ENCODE assay signal across 8 mouse cellular contexts in the genomic region with DNA sequence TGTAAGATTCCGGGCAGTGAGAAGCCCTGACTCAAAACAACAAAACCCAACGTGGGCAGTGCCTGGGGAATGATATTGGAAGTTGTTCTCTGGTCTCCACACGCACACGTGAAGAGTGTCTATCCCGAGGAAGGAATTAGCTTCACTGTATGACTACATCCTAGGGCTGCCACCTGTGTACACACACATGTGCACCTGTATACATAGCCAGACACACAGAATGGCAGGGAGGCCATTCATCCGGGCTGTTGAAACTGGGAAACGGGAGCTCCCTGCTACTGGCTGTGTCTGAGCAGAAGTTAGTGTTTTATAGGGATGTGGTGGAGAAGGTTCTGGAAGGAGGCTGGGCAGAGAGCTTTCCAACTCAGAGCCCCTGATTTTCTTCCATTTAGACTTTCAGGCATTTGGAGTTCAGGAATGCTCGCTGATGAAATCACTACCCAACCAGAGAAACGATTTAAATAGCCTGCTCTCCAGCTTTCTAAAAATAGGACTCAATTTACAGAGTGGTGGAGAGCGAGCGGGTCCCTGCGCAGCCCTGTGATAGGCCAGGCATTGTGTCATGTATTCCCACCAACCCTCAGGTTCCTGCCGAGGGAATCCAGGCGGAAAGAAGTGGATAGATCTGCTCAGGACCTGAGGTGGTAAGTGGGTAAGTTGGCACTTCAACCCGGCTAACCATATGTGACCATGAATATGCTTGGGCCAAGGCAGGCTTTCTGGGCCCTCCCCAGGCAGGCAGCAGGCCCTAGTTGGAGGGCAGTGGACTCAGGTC. TPM values are rescaled to one million over a fixed set of nuclear protein-coding genes. Genes with fewer than 3 reads are reported as not detected.
DNase-seq lines count a peak whose midpoint lies in the region; ATAC-seq and TF ChIP-seq lines count a peak whose summit lies in the region.

No protein-coding gene starts in this region.

- 76% methylated on average over 15 of the region's 15 CpGs for WGBS in forebrain, postnatal 0 days
- 80% methylated on average over 15 of the region's 15 CpGs for whole genome bisulfite sequencing in forebrain, embryonic 16.5 days
- 47% methylated on average over 15 of the region's 15 CpGs for WGBS in heart, embryonic 12.5 days
- WGBS in limb, embryonic 14.5 days: 61% methylated on average over 15 of the region's 15 CpGs
- 86% methylated on average over 15 of the region's 15 CpGs for WGBS in forebrain, embryonic 13.5 days

- no peaks in the 10 kb centered on the region for H3K27me3 ChIP-seq in forebrain, postnatal 0 days (ENCODE audit: insufficient read depth, low read length)
- H3K27me3 ChIP-seq in forebrain, embryonic 16.5 days (replicated peaks; ENCODE audit: control insufficient read depth, insufficient read depth, low read length): no peaks in the 10 kb centered on the region
- no peaks in the 10 kb centered on the region for H3K27me3 ChIP-seq in heart, embryonic 12.5 days (replicated peaks)
- H3K27me3 ChIP-seq in limb, embryonic 14.5 days (ENCODE audit: control insufficient read depth, insufficient read depth, low read length): no peaks in the 10 kb centered on the region
- no peaks in the 10 kb centered on the region for H3K27me3 ChIP-seq in forebrain, embryonic 13.5 days

- H3K4me3 ChIP-seq in forebrain, postnatal 0 days (ENCODE audit: low read depth, low read length): no peak overlapping the region
- no peak overlapping the region for H3K4me3 ChIP-seq in forebrain, embryonic 16.5 days (replicated peaks; ENCODE audit: low read length)
- H3K4me3 ChIP-seq in heart, embryonic 12.5 days: no peak overlapping the region
- no peak overlapping the region for H3K4me3 ChIP-seq in limb, embryonic 14.5 days (replicated peaks; ENCODE audit: low read length)
- no peak overlapping the region for H3K4me3 ChIP-seq in forebrain, embryonic 13.5 days

- no peaks in the 10 kb centered on the region for H3K36me3 ChIP-seq in forebrain, postnatal 0 days (ENCODE audit: insufficient read depth)
- no peaks in the 10 kb centered on the region for H3K36me3 ChIP-seq in forebrain, embryonic 16.5 days (ENCODE audit: control insufficient read depth, insufficient read depth)
- no peaks in the 10 kb centered on the region for H3K36me3 ChIP-seq in heart, embryonic 12.5 days
- H3K36me3 ChIP-seq in limb, embryonic 14.5 days (ENCODE audit: control insufficient read depth, insufficient read depth, low read length): no peaks in the 10 kb centered on the region
- no peaks in the 10 kb centered on the region for H3K36me3 ChIP-seq in forebrain, embryonic 13.5 days (ENCODE audit: poor library complexity, severe bottlenecking)

- no peak overlapping the region for H3K4me2 ChIP-seq in forebrain, postnatal 0 days (ENCODE audit: low read depth)
- no peak overlapping the region for H3K4me2 ChIP-seq in forebrain, embryonic 16.5 days (ENCODE audit: low read length)
- peak overlapping the region; percentile 36 for H3K4me2 ChIP-seq in heart, embryonic 12.5 days
- no peak overlapping the region for H3K4me2 ChIP-seq in limb, embryonic 14.5 days (replicated peaks; ENCODE audit: low read depth, low read length, severe bottlenecking)
- H3K4me2 ChIP-seq in forebrain, embryonic 13.5 days: no peak overlapping the region

- no peaks in the 10 kb centered on the region for H3K4me1 ChIP-seq in forebrain, postnatal 0 days (ENCODE audit: insufficient read depth)
- H3K4me1 ChIP-seq in forebrain, embryonic 16.5 days (replicated peaks; ENCODE audit: control insufficient read depth, insufficient read depth, low read length): no peaks in the 10 kb centered on the region
- H3K4me1 ChIP-seq in heart, embryonic 12.5 days (replicated peaks): peaks cover 27% of the 10 kb centered on the region
- H3K4me1 ChIP-seq in limb, embryonic 14.5 days (ENCODE audit: control insufficient read depth, insufficient read depth, low read length): peaks cover 20% of the 10 kb centered on the region
- H3K4me1 ChIP-seq in forebrain, embryonic 13.5 days: no peaks in the 10 kb centered on the region

- no peak for TF ChIP-seq POLR2A in limb, embryonic 14.5 days (IDR thresholded peaks at IDR 0.05; ENCODE audit: borderline replicate concordance, extremely low read depth, insufficient read depth, insufficient read length)

- H3K9me3 ChIP-seq in forebrain, postnatal 0 days (ENCODE audit: low read length): no peaks in the 10 kb centered on the region
- H3K9me3 ChIP-seq in forebrain, embryonic 16.5 days (ENCODE audit: control insufficient read depth, low read length): peaks cover 3% of the 10 kb centered on the region
- H3K9me3 ChIP-seq in heart, embryonic 12.5 days (replicated peaks): peaks cover 3% of the 10 kb centered on the region; the same call in 1 of the 2 replicates
- no peaks in the 10 kb centered on the region for H3K9me3 ChIP-seq in limb, embryonic 14.5 days (ENCODE audit: control insufficient read depth, low read length)
- H3K9me3 ChIP-seq in forebrain, embryonic 13.5 days (replicated peaks): no peaks in the 10 kb centered on the region

- peak; percentile 86 for ATAC-seq in forebrain, postnatal 0 days
- no peak for ATAC-seq in forebrain, embryonic 16.5 days
- ATAC-seq in heart, embryonic 12.5 days (ENCODE audit: insufficient number of reproducible peaks, low FRiP score): peak; percentile 77
- peak; percentile 77 for ATAC-seq in limb, embryonic 14.5 days (ENCODE audit: low FRiP score, low read depth)
- ATAC-seq in forebrain, embryonic 13.5 days: no peak

- H3K9ac ChIP-seq in forebrain, postnatal 0 days: no peak overlapping the region
- H3K9ac ChIP-seq in forebrain, embryonic 16.5 days (replicated peaks; ENCODE audit: low read depth, low read length): no peak overlapping the region
- H3K9ac ChIP-seq in heart, embryonic 12.5 days: peak overlapping the region; percentile 57
- H3K9ac ChIP-seq in limb, embryonic 14.5 days (ENCODE audit: low read depth, low read length, severe bottlenecking): no peak overlapping the region
- no peak overlapping the region for H3K9ac ChIP-seq in forebrain, embryonic 13.5 days

- no peak for TF ChIP-seq CTCF in forebrain, postnatal 0 days (IDR thresholded peaks at IDR 0.05; ENCODE audit: low read depth)

- peak; percentile 44 for DNase-seq in forebrain, postnatal 0 days
- DNase-seq in Muller cell, postnatal 12 days (ENCODE audit: inconsistent ontology term): peak; percentile 60
- DNase-seq in limb, embryonic 14.5 days (ENCODE audit: low spot score): peak; percentile 58
- no peak for DNase-seq in adrenal gland, adult 18-20 months (ENCODE audit: low spot score in 2 of 2)
- no peak for DNase-seq in layer of hippocampus, postnatal 14 days (ENCODE audit: low spot score in 2 of 2)

- H3K27ac ChIP-seq in forebrain, postnatal 0 days (ENCODE audit: low read depth, low read length): peak overlapping the region; percentile 57; the same call in 1 of the 2 replicates
- no peak overlapping the region for H3K27ac ChIP-seq in forebrain, embryonic 16.5 days (ENCODE audit: low read length)
- H3K27ac ChIP-seq in heart, embryonic 12.5 days (ENCODE audit: poor library complexity, severe bottlenecking): peak overlapping the region; percentile 99
- H3K27ac ChIP-seq in limb, embryonic 14.5 days (replicated peaks; ENCODE audit: low read depth, low read length): peak overlapping the region; percentile 67
- no peak overlapping the region for H3K27ac ChIP-seq in forebrain, embryonic 13.5 days

RNA-seq across cellular contexts. Expression of a gene that starts 52.0 kb away (rescaled TPM):
- total RNA-seq in forebrain, postnatal 0 days (2014; rRNA removed): 1.1 and 2.0 TPM in 2 replicates
- polyA plus RNA-seq in forebrain, postnatal 0 days (2015; fragmentation: Nextera tagmentation; extraction: Ambion mirVana): 0.58 and 0.68 TPM in 2 replicates
- polyA plus RNA-seq in forebrain, embryonic 16.5 days (2015; fragmentation: Nextera tagmentation; extraction: Ambion mirVana): 0.79 and 0.84 TPM in 2 replicates
- polyA plus RNA-seq in heart, embryonic 12.5 days (2016; fragmentation: Nextera tagmentation; extraction: Ambion mirVana): 22.7 and 24.1 TPM in 2 replicates
- 20.0 and 20.8 TPM in 2 replicates for polyA plus RNA-seq in limb, embryonic 14.5 days (2012; rRNA removed)
- polyA plus RNA-seq in limb, embryonic 14.5 days (2014; fragmentation: Nextera tagmentation; extraction: Ambion mirVana): 14.0 and 15.2 TPM in 2 replicates
- total RNA-seq in adrenal gland, adult 18-20 months (2021): 1 to 10 TPM; 1.8 to 4.2 TPM
- total RNA-seq in layer of hippocampus, postnatal 14 days (2021): 1 to 10 TPM; 1.9 to 2.0 TPM
- 0.17 and 0.30 TPM in 2 replicates for polyA plus RNA-seq in forebrain, embryonic 13.5 days (2015; fragmentation: Nextera tagmentation; extraction: Ambion mirVana)

RNA-seq across cellular contexts. Expression of a gene that starts 57.0 kb away (rescaled TPM):
- total RNA-seq in forebrain, postnatal 0 days (2014; rRNA removed): 24.2 and 25.1 TPM in 2 replicates
- 15.9 and 16.8 TPM in 2 replicates for polyA plus RNA-seq in forebrain, postnatal 0 days (2015; fragmentation: Nextera tagmentation; extraction: Ambion mirVana)
- polyA plus RNA-seq in forebrain, embryonic 16.5 days (2015; fragmentation: Nextera tagmentation; extraction: Ambion mirVana): 6.8 and 7.3 TPM in 2 replicates
- 10.0 and 10.3 TPM in 2 replicates for polyA plus RNA-seq in heart, embryonic 12.5 days (2016; fragmentation: Nextera tagmentation; extraction: Ambion mirVana)
- 24.2 and 31.6 TPM in 2 replicates for polyA plus RNA-seq in limb, embryonic 14.5 days (2012; rRNA removed)
- 9.4 and 11.7 TPM in 2 replicates for polyA plus RNA-seq in limb, embryonic 14.5 days (2014; fragmentation: Nextera tagmentation; extraction: Ambion mirVana)
- total RNA-seq in adrenal gland, adult 18-20 months (2021): 1 to 10 TPM in 1 of 2 experiments, under 1 TPM in 1; 0.77 to 2.0 TPM
- 10 to 100 TPM; 19.3 to 22.1 TPM for total RNA-seq in layer of hippocampus, postnatal 14 days (2021)
- polyA plus RNA-seq in forebrain, embryonic 13.5 days (2015; fragmentation: Nextera tagmentation; extraction: Ambion mirVana): 2.4 and 3.3 TPM in 2 replicates

Comparison
In these comparisons a context has a peak if more than half of its experiments do, and no peak if none do; other contexts are left out.
1. ATAC-seq: peak in forebrain, postnatal 0 days (single experiment), heart, embryonic 12.5 days (single experiment) and limb, embryonic 14.5 days (single experiment); none in forebrain, embryonic 16.5 days (single experiment) and forebrain, embryonic 13.5 days (single experiment).
2. H3K27ac ChIP-seq: peak in forebrain, postnatal 0 days (single experiment), heart, embryonic 12.5 days (single experiment) and limb, embryonic 14.5 days (single experiment); none in forebrain, embryonic 16.5 days (single experiment) and forebrain, embryonic 13.5 days (single experiment).
3. DNase-seq: peak in forebrain, postnatal 0 days (single experiment), Muller cell, postnatal 12 days (single experiment) and limb, embryonic 14.5 days (single experiment); none in adrenal gland, adult 18-20 months (0 of 2) and layer of hippocampus, postnatal 14 days (0 of 2).